Mouse (Mus musculus) thymus, postnatal 0 days (tissue): ENCODE measurements around the gene Otud7a. TPM values are rescaled to one million over a fixed set of nuclear protein-coding genes. Genes with fewer than 3 reads are reported as not detected.
A peak's percentile ranks its signal among the peaks of the same experiment; 100 is the strongest.
"Not testable (repeated sequence)": the region's sequence is repeated elsewhere in the genome, so short reads cannot be mapped to it uniquely, and the experiment has no call there.

Experiments
- DNase-seq: peaks from one replicate; pipeline ENCODE4 v3.0.0-alpha.2; 2015; ENCODE audit warnings: low spot score
- polyA plus RNA-seq: library from polyadenylated mRNA; unstranded; fragments of >200 nt; fragmentation: Nextera tagmentation; extraction: Ambion mirVana; gene quantifications from 2 replicates; pipeline ENCODE4 v1.2.1, GENCODE M21; 2015

The Otud7a gene
- polyA plus RNA-seq, 1 experiment from 2014 or later: not detected

DNA sequence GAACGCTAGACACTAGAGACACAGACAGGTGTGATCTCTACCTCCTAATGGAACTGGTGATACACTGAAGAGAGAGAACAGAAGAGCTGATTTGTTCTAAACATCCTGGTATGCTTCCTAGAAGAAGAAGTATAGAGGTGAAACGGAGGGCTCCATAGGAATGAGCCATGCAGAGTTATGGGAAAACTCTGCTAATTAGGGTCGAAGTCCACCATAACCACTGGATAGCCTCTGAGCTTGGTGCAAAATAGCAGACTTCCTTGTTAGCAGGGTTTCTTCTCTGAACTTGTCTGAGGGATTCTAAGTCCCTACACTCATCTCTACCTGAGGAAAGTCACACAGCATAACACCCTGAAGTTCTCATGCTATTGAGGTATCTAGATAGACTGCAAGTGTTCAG is 114.4 kb downstream of the Otud7a start:
- no peak for DNase-seq

DNA sequence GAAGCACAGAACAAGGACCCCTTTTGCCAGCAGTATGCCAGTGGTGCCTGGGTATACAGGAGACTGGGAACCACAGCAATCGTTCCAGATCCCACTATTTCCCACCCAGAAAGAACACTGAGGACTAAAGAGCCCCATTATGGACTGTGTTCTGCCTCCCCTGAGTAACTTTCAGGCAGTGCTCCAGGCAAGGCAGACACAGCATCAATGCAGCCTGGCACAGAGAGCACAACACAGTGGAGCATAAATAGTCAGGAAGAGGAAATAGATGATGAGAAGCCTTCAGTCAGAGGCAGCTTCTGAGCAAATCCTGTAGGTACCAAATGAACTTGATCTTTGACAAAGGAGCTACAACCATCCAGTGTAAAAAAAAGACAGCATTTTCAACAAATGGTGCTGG is 115.1 kb downstream of the Otud7a start:
- no peak for DNase-seq

DNA sequence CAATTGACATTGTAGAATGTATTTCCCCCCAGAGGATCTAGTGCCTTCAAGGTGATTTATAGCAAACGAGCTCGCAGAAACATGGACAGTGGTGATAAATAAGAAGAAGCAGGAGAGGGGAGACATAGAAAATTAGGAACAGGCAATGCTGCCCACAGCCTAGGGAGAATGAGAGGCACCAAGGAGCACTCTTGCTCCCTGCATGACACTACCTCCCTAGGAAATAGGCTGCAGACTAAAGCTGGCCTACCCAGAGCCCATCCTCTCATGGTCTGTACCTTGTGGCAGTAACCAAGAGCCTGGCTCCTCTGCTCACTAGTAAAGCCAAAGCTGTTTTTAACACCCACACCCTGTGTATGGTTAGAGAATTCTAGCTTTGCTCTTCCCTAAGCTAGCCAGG is 138.8 kb downstream of the Otud7a start:
- DNase-seq: no peak

DNA sequence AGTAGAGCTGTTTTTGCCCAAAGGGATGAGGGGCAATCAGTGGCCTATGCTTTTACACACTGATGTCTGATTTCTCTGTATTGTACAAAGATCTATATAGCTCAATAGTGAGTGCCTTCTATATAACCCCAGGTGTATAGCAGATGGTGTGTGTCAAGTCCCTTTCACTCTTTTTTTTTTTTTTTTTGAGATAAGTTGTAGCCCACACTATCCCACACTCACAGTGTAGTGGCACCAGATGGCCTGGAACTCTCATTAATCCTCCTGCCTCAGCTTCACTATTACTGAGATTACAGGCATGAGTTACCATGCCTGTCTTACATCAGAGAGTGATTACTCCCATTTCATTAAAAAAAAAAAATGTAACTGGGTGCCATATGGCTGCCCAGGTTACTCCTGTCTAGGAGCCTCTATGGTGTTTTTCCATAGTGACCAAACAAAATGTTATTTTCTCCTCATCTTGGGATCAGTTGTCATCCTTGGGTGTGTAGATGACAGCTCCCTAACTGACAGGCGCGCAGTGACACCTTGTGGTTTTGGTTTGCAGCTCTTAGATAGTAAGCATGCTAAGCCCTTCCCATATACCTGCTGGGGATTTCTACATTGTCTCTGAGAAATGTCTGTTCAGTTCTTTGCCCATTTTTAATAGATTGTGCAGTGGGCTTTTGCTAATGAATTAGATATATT is 141.8 kb downstream of the Otud7a start:
- no peak for DNase-seq

DNA sequence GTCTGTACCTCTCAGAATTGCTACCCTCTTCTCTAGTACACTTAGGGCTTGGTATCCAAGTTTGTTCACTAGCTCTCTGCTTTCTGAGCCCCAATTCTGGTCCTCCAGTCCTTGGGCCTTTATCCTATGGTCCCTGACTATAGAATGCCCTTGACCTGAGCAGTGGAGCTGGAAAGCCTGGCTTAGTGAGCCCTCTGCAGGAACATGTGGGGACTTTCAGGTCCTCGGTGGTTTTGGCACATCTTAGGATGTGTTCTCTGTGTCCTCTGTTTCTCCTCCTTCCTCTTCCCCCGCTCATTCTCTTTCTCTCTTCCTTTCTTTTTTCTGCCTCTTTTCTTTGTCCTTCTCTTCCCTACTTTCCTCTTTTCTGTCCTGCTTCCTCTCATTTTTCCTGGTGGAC is 145.8 kb downstream of the Otud7a start:
- DNase-seq: no peak

DNA sequence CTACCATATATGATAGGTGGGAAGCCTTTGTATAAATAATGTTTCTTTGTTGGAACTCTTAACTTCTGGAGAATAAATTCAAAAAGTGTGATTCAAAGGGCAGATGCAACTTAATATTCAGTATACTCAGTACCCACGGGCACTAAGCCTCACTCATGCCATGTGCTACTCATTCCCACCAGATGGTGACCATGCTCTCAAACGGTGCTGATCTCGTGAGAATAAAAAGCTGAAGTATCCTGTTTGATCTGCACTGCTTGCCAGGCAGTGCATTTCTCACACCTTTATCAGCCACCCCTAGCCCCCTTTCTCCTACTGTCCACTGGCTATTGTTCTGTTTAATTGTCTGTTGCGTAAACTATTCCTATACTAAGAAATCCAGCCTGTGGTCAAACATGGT is 146.8 kb downstream of the Otud7a start:
- DNase-seq: no peak

DNA sequence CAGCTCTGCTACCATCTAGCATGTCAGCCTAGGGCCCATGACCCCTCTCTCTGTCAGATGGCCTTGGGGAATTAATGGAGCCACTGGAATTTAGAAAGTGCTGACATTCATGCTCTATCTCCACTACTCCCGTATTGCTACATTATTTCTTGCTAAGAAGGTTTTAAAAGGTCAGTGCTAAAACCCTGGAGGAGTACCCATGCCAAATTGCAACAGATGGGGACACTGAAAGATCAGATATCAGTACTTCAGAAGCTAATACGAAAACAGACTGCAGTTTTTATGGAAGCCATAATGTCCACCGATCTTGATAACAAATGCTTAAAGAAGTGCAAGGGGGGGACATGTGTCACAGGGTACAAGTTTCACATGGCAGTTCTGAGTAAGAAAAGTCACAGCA is 147.5 kb downstream of the Otud7a start:
- DNase-seq: no peak

DNA sequence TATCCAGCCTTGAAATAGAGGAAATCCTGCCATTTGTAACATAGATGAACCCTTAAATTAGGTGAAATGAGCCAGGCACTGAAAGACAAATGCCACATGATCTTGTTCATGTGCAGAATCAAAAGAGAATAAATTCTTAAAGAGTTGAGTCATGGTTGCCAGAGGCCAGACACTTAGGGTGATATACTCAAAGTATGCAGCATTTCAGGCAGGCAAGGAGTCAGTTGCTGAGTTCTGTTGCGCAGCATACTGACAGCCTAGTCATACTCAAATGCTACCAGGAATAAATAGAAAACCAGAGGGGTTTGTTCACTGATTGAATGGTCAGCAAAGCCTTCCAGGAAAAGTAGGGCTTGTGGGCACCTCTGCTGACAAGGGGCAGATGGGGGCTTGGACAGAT is 160.3 kb downstream of the Otud7a start:
- DNase-seq: no peak

DNA sequence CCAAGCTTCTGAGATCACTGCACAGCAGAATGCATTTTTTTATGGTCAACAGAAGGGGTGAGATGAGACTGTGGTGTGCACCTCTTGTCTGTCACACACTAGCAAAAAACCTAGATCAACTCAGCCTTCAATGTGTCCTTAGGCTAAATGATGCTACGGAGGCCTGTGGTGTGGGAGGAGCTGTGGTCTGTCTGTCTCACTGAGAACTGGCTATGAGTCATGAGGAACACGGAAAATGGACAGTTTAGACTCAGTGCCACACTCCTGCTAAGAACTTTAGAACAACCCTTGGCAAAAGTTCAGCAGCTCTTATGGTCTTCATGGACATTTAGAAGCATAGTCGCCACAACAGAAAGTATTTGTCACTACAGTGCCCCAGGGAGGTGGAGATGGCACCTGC is 172.5 kb downstream of the Otud7a start:
- no peak for DNase-seq

DNA sequence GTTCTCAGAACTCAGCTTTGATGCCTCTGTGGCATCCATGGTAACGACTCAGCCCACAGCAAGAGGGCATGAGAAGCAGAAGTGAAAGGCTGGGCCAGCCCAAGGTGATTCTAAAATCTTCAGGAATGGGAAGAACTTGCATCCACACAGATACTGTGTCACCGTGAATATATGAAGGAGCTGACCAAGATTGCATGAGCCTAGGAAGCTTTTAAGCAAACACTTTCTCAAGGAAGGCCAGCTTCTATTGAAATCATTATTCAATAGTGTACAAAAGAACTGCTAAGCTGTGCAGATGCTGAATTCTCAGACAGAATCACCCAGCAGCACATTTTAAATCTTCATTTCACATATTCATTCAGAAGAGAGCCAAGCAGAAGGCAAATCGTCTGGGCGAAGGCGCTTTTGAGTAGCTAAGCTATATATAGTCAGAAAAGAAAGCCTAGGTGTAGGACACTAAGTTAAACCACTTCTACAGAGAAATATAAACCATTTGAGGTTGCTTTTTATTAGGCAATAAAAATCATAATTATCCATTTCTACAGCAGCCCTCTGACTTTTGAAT is 176.3 kb downstream of the Otud7a start:
- no peak for DNase-seq

DNA sequence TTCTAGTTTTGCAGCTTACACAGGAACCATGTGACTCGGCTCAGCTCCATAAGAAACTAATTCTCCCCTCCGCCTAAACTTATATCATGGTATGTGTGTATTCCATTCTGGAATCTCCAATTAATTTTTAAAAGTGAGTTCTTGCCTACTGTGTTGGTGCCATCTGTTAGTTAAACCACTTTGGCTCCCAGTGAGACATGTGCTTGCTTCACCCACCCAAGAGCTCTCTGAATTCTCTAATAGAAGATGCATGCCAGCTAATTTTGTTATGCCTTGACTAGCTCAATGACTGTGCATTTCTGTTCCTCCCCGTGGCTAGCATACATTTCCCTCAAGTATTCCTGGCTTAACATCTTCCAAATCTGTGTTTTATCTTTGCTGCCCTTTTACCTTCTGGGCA is 193.1 kb downstream of the Otud7a start:
- DNase-seq: no peak

DNA sequence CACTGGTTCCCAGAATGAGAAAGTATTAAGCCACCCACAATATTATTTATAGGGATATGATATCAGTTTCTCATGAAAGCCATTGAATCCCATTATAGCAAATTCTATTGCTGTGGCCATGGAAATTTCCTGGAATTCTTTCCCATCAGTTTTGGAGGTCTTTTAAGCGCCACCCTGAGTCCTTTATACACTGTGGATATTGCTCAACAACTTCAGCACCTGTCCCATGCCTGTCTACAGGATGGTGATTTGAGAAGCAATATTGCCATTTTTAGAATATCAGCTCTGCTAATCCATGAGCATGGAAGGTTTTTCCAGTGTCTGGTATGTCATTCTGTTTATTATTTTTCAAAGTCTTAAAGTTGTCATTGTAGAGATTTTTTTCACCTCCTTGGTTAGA is 199.5 kb downstream of the Otud7a start:
- no peak for DNase-seq

DNA sequence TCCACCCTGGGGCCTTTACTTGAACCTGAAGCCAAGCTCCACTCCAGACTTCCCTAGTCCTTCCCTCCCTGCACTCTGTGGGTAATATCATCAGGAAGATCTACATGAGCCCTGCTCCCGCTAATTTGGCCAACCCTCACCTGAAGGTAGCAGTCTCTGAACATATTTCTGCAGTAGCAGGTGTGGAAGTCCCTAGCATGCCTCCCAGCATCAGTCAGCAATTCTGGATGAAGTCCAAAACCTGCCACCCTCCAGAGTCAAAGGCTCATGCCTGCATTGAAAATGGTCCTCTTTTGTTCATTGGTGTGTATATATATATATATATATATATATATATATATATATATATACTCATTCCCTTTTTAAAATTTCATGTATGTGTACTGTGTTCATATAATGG is 202.6 kb downstream of the Otud7a start:
- DNase-seq: no peak

DNA sequence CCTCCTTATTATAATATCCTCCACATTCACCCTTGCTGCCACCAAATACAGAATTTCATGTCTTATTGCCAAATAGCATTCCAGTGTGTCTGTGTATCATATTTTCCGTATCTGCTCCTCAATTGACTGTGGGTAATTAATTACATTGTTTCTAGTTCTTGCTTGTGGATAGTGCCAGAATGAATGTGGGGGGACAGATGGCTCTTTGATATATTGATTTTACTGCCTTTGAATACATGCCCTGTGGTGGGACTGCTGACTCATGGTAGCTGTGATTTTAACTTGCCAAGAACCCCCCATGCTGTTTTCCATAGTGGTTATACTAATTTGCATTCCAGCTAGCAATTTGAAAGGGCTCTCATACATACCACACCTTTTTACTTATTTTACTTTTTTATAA is 215.7 kb downstream of the Otud7a start:
- DNase-seq: no peak

DNA sequence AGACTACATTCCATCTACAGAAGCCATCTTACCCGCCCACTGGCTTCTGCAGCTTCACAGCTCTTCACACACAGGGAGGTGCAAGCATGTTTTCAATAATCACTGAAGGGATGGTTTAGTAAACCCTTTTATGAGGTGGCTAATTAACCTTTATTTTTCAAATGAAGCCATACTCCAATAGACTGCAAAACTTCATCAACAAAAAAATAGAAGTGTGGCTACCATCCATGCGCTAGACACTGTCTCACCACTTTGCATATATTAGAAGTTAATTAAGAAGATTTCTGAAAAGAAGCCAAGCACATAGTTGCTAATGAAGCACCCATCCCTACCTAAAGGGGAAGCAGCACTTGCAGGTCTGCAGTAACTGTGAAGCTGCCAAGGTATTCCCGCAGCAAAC is 218.2 kb downstream of the Otud7a start:
- no peak for DNase-seq

DNA sequence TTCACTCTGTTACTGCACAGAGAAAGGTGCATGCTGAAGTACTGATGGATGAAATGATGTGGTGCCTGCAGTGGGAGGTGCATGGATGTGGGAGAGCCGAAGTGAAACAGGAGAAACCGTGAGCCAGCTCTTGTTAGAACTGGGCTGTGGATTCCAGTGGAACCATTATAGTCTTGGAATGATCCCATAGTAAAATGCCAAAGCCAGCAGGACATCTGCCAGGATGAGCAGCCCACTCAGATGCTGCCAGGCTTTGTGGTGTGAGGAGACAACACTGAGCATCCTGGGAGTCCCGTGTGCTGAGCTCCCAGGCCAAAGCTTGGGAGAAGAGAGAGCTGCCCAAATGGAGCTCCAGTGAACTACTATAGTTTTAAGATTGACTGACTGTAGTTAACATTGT is 220.9 kb downstream of the Otud7a start:
- DNase-seq: no peak

DNA sequence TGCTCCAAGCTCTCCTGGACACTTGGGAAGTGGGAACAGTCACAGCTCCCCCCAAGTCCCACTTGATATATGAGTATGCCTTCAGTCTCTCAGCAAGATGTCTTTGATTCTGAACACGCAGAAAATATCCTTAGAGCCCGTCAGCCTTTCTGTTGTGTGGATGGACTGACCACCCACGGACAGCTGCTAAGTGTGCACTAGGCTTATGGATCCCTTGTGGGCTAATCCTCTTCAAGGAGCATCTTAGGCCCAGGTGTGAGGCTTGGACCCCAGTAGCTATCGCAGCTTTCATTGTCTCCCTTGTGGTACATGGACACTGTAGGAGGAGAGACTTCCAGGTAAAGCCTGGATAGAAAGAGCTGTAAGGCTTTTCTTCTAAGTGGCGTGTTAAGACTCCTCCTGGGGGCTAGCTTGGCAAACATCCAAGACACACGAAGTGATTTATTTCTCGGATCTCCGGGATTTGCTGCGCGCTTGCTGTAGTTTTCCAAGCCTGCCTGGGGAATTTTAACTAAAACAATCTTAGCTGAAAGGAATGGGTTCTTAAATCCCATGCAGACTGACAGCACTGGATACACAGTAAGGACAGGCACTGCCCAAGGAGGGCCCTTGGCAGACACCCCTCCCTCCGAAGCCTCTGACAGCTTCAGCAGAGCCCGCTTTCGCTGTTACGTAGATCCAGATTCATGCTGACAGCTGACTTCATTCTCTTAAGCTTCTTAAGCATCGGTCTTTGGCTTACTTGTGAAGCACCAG is 223.6 kb downstream of the Otud7a start:
- no peak for DNase-seq

DNA sequence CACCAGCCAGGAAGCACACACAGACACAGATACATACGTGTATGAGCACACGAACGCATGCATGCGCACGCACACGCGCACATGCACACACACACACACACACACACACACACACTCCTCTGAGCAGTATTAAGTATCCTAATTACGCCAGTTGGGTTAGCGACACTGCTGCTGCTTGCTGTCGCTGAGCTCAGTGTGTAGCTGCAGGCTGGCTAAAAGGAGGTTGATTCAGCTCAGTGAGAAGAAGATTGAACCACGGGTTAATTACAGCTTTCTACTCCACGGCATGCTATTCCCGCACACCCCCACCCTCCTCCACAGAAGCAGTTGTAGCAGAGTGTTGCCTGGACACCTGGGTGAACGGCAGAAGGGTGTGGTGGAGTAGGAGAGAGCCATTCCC is 224.4 kb downstream of the Otud7a start:
- no peak for DNase-seq

DNA sequence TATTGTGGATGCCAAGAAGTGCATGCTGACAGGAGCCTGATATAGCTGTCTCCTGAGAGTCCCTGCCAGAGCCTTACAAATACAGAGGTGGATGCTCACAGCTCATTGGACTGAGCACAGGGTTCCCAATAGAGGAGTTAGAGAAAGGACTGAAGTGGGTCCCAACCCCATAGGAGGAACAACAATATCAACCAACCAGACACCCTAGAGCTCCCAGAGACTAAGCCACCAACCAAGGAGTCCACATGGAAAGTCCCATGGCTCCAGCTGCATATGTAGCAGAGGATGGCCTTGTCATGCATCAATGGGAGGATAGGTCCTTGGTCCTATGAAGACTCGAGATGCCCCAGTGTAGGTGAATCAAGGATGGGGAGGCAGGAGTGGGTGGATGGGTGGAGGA is 226.4 kb downstream of the Otud7a start:
- DNase-seq: not testable (repeated sequence)

DNA sequence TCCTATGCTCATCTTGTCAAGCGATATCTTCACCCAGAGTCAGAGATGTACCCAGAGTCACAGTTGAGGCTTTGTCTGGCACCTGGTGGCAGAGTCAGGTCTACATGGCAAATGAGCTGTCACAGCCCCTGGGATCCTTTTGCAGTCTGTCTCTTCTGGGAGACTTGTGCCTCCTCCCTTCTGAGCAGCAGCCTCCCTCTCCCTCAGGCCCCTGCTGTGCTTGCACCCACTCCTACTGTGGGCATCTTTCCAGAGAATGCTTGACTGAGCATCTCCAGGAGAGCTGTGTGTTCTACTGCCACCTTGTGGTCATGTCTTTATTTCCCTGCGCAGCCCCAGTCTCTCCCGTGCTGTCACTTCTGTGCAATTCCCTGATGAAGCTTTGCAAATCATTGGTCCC is 227.4 kb downstream of the Otud7a start:
- peak; percentile 13 for DNase-seq

DNA sequence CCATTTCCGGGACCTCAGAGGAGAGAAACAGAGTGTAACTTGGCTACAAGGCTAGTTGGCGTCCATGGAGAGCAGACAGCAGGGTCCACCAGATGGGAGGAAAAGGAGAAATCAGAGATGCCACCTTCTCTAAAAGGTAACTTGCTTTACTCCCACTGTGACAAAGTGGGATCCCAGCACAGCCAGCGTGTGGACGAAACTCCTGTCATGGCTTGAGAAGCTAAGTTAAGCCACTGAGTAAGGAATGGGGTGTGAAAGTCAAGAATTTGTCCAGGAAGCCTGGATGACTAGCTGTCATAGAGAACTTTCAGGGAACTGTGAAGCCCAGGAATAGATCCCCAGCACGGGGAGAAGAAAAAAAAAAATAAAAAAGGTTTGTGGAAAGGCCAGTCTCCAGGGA is 232.1 kb downstream of the Otud7a start:
- no peak for DNase-seq

DNA sequence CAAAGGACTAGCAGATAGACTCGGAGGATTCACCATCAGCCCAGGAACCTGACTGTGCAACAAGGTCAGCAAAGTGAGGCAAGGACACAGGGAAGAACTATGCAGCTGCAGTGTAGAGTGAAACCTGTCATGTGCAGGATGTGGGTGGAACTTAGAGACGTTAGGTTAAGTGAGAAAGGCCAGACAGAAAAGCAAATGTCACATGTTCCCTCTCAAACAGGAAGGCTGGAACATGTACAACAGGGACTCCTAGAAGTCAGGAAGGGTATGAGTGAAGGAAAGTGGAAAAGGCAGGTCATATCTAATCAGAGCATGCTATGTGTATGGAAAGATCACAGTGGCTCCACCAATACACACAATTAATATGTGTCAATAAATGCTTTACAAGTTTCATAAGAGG is 232.6 kb downstream of the Otud7a start:
- no peak for DNase-seq

DNA sequence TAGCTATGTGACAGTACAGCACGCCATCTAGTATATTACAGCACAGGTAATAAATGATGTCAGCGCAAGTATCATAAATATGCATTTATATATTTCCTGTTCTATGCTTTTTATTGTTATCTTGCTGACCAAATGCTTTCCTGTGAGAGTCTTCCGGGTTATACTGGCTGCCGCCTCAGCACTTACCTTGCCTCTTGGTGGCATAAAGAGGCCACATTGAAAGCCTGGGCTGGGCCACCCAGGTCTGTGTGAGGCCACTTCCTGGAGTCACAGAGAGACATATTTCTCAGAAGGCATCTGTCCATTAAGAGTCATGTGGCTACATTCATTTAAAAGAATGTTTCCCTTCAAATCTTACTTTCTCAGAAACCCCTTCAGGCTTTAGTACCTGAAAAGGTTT is 242.5 kb downstream of the Otud7a start:
- no peak for DNase-seq
